Mouse (Mus musculus) midbrain, postnatal 0 days (tissue): ENCODE measurements around the gene Plcxd2. TPM values are rescaled to one million over a fixed set of nuclear protein-coding genes. Genes with fewer than 3 reads are reported as not detected.

Experiments
- ATAC-seq: fragments of 200-750 bp; cut with Nextera tagmentation; 2 replicates; pipeline ENCODE4 v1.8.0; 2017; ENCODE audit warnings: moderate number of reproducible peaks, mild to moderate bottlenecking, moderate TSS enrichment, moderate library complexity; ENCODE audit not compliant: low FRiP score
- DNase-seq: peaks from one replicate; pipeline ENCODE4 v3.0.0-alpha.2; 2015; ENCODE audit warnings: low spot score
- H3K27ac ChIP-seq: fragments of 300-500 bp; sonication (generic); 2 replicates; pipeline ENCODE4 v1.5.1; 2014; ENCODE audit warnings: low read depth, mild to moderate bottlenecking, low read length, mixed read lengths
- H3K27me3 ChIP-seq: fragments of 300-500 bp; sonication (generic); 2 replicates; pipeline ENCODE4 v1.6.1; 2014; ENCODE audit warnings: low read length, control low read depth, mixed read lengths; ENCODE audit not compliant: insufficient read depth
- H3K36me3 ChIP-seq: fragments of 300-500 bp; sonication (generic); 2 replicates; pipeline ENCODE4 v1.6.1; 2014; ENCODE audit warnings: low read length, control low read depth, mixed read lengths; ENCODE audit not compliant: insufficient read depth
- H3K4me1 ChIP-seq: fragments of 300-500 bp; sonication (generic); 2 replicates; pipeline ENCODE4 v1.6.1; 2014; ENCODE audit warnings: mild to moderate bottlenecking, control low read depth, antibody characterized with exemption, low read length, mixed read lengths; ENCODE audit not compliant: insufficient read depth
- H3K4me2 ChIP-seq: fragments of 300-500 bp; sonication (generic); 2 replicates; pipeline ENCODE4 v1.6.1; 2014; ENCODE audit warnings: low read depth, mild to moderate bottlenecking, low read length, mixed read lengths; ENCODE audit not compliant: poor library complexity, severe bottlenecking
- H3K4me3 ChIP-seq: fragments of 300-500 bp; sonication (generic); 2 replicates; pipeline ENCODE4 v1.5.1; 2014; ENCODE audit warnings: low read depth, mild to moderate bottlenecking, low read length, moderate library complexity
- H3K9ac ChIP-seq: fragments of 300-500 bp; sonication (generic); replicated peaks from 2 replicates; pipeline ENCODE4 v1.6.1; 2014; ENCODE audit warnings: mild to moderate bottlenecking, low read length, moderate library complexity, mixed read lengths; ENCODE audit not compliant: poor library complexity, severe bottlenecking
- H3K9me3 ChIP-seq: fragments of 300-500 bp; sonication (generic); 2 replicates; pipeline ENCODE4 v1.6.1; 2016; ENCODE audit warnings: low read length, control low read depth
- CTCF ChIP-seq: IDR thresholded peaks from 2 replicates; pipeline ENCODE4 v1.5.1; 2016; ENCODE audit warnings: antibody characterized with exemption, mild to moderate bottlenecking
- WGBS: fragments of 180-500 bp; shearing (Covaris S2); extraction: QIAGEN DNeasy Blood & Tissue Kit; methylation state at CpG from one replicate; pipeline ENCODE4 v1.1.7; 2014; 5-methylcytosine and 5-hydroxymethylcytosine counted together
- polyA plus RNA-seq: library from polyadenylated mRNA; unstranded; fragments of >200 nt; fragmentation: Nextera tagmentation; extraction: Ambion mirVana; gene quantifications from 2 replicates; pipeline ENCODE4 v1.2.1, GENCODE M21; 2015
- total RNA-seq: library from RNA; depleted of rRNA; stranded (reverse); fragments of >200 nt; gene quantifications from 2 replicates; pipeline ENCODE4 v1.2.3, GENCODE M21; 2014

Gene Plcxd2
- total and polyA plus RNA-seq, 2 experiments from 2014 or later = 12.9 to 41.5 TPM

- ATAC-seq (no peak), DNase-seq (no peak)
- Histone ChIP-seq H3K36me3 (0 out of 2 replicates have a peak, but pooled peaks cover 2% of the 10 kb centered on the region), H3K4me1 (no peaks in the 10 kb centered on the region), H3K27ac (no peak overlapping the region), H3K27me3 (no peaks in the 10 kb centered on the region), H3K4me2 (no peak overlapping the region), H3K4me3 (no peak overlapping the region), H3K9ac (no peak overlapping the region), H3K9me3 (no peaks in the 10 kb centered on the region)
- WGBS = 88% methylated on average over 4 of the region's 4 CpGs
- no peak for TF ChIP-seq CTCF
These were observed 53.5 kb downstream of the Plcxd2 start for GRCm38 (mm10) chr16:45956390-45956950.

- DNase-seq (no peak), ATAC-seq (no peak)
- H3K4me2 ChIP-seq = no peak within 1 kb of the TSS
- no peaks in the 10 kb centered on the region for H3K27me3 ChIP-seq
- no peaks in the 10 kb centered on the region for H3K9me3 ChIP-seq
- H3K9ac ChIP-seq = no peak within 1 kb of the TSS
- no peak for TF ChIP-seq CTCF
- H3K4me1 ChIP-seq = no peaks in the 10 kb centered on the region
- H3K36me3 ChIP-seq = 0 out of 2 replicates have a peak, but pooled peaks cover 2% of the 10 kb centered on the region
- H3K27ac ChIP-seq = no peak within 1 kb of the TSS
- 88% methylated on average over 4 of the region's 4 CpGs for WGBS
- no peak within 1 kb of the TSS for H3K4me3 ChIP-seq
These were observed 56.6 kb downstream of the Plcxd2 start, which contains the start of gene Phldb2 for GRCm38 (mm10) chr16:45953394-45953793. Gene Phldb2, minus strand, starts transcription at chr16:45953598.

- ATAC-seq (no peak), DNase-seq (no peak)
- no peak overlapping the region for H3K27ac ChIP-seq
- 72% methylated on average over 5 of the region's 5 CpGs for WGBS
- H3K4me1 ChIP-seq = no peaks in the 10 kb centered on the region
- H3K4me3 ChIP-seq = no peak overlapping the region
- no peak for TF ChIP-seq CTCF
- no peaks in the 10 kb centered on the region for H3K36me3 ChIP-seq
- H3K9ac ChIP-seq = no peak overlapping the region
- no peak overlapping the region for H3K4me2 ChIP-seq
- H3K27me3 ChIP-seq = no peaks in the 10 kb centered on the region
- H3K9me3 ChIP-seq = no peaks in the 10 kb centered on the region
These were observed 57.5 kb downstream of the Plcxd2 start for GRCm38 (mm10) chr16:45952501-45952900.

- WGBS = 96% methylated on average over 2 of the region's 2 CpGs
- H3K27me3 ChIP-seq = no peaks in the 10 kb centered on the region
- no peak overlapping the region for H3K27ac ChIP-seq
- DNase-seq = no peak
- no peaks in the 10 kb centered on the region for H3K36me3 ChIP-seq
- no peaks in the 10 kb centered on the region for H3K4me1 ChIP-seq
- no peak overlapping the region for H3K9ac ChIP-seq
- no peak overlapping the region for H3K4me2 ChIP-seq
- no peak for TF ChIP-seq CTCF
- no peak for ATAC-seq
- no peak overlapping the region for H3K4me3 ChIP-seq
- H3K9me3 ChIP-seq = no peaks in the 10 kb centered on the region
These were observed 58.0 kb downstream of the Plcxd2 start for GRCm38 (mm10) chr16:45952035-45952434.

- Histone ChIP-seq H3K9ac (no peak overlapping the region), H3K4me3 (no peak overlapping the region), H3K27me3 (no peaks in the 10 kb centered on the region), H3K36me3 (no peaks in the 10 kb centered on the region), H3K4me2 (no peak overlapping the region), H3K4me1 (no peaks in the 10 kb centered on the region), H3K9me3 (no peaks in the 10 kb centered on the region), H3K27ac (no peak overlapping the region)
- 94% methylated on average over 2 of the region's 2 CpGs for WGBS
- no peak for TF ChIP-seq CTCF
- DNase-seq = no peak
- ATAC-seq = no peak
These were observed 63.7 kb downstream of the Plcxd2 start for GRCm38 (mm10) chr16:45946335-45946734.

- DNase-seq (no peak), ATAC-seq (no peak)
- Histone ChIP-seq H3K36me3 (no peaks in the 10 kb centered on the region), H3K9me3 (no peaks in the 10 kb centered on the region), H3K9ac (no peak overlapping the region), H3K4me1 (no peaks in the 10 kb centered on the region), H3K27me3 (no peaks in the 10 kb centered on the region), H3K4me3 (no peak overlapping the region), H3K27ac (no peak overlapping the region), H3K4me2 (no peak overlapping the region)
- TF ChIP-seq CTCF = no peak
- WGBS = 89% methylated on average over 5 of the region's 5 CpGs
These were observed 64.4 kb downstream of the Plcxd2 start for GRCm38 (mm10) chr16:45945649-45946048.
